Mouse (Mus musculus) CH12.LX (cell line): ENCODE measurements around the gene Tmem100.

Experiments
- CTCF ChIP-seq, 2 experiments: IDR thresholded peaks in 1 of 2; conservative IDR thresholded peaks in 1 of 2; 2 replicates each; pipeline ENCODE4 v1.5.1; 2011 to 2012; ENCODE audit warnings: low read depth in 2 of 2, low read length in 2 of 2, improper control_type of control experiment in 1 of 2, inconsistent platforms in 1 of 2, mild to moderate bottlenecking in 1 of 2, moderate library complexity in 1 of 2
- EP300 ChIP-seq: IDR thresholded peaks from 2 replicates; pipeline ENCODE4 v1.6.1; 2011; ENCODE audit warnings: low read length, improper control_type of control experiment
- GABPA ChIP-seq: IDR thresholded peaks from 2 replicates; pipeline ENCODE4 v1.6.1; 2012; ENCODE audit warnings: low read depth, low read length, improper control_type of control experiment, inconsistent platforms; ENCODE audit not compliant: insufficient replicate concordance
- HCFC1 ChIP-seq: IDR thresholded peaks from 2 replicates; pipeline ENCODE4 v1.6.1; 2012; ENCODE audit warnings: low read depth, mild to moderate bottlenecking, inconsistent platforms, low read length, improper control_type of control experiment
- JUN ChIP-seq: IDR thresholded peaks from 2 replicates; pipeline ENCODE4 v1.6.1; 2011; ENCODE audit warnings: low read depth, mild to moderate bottlenecking, low read length, improper control_type of control experiment, moderate library complexity; ENCODE audit not compliant: insufficient read depth
- MAFK ChIP-seq: IDR thresholded peaks from 2 replicates; pipeline ENCODE4 v1.6.1; 2011; ENCODE audit warnings: low read length, improper control_type of control experiment; ENCODE audit not compliant: insufficient replicate concordance
- MEF2A ChIP-seq: IDR thresholded peaks from 2 replicates; pipeline ENCODE4 v1.6.1; 2014; ENCODE audit warnings: low read depth, mild to moderate bottlenecking, inconsistent platforms, low read length, improper control_type of control experiment, borderline replicate concordance
- POLR2A ChIP-seq: IDR thresholded peaks from 2 replicates; pipeline ENCODE4 v1.6.1; 2011; ENCODE audit warnings: low read depth, mild to moderate bottlenecking, improper control_type of control experiment, low read length
- POLR2AphosphoS2 ChIP-seq: IDR thresholded peaks from 2 replicates; pipeline ENCODE4 v1.6.1; 2011; ENCODE audit warnings: low read depth, low read length, improper control_type of control experiment
- UBTF ChIP-seq: IDR thresholded peaks from 2 replicates; pipeline ENCODE4 v1.6.1; 2012; ENCODE audit warnings: low read depth, mild to moderate bottlenecking, inconsistent platforms, low read length, improper control_type of control experiment, moderate library complexity
- USF1 ChIP-seq: IDR thresholded peaks from 2 replicates; pipeline ENCODE4 v1.6.1; 2014; ENCODE audit warnings: low read depth, mild to moderate bottlenecking, inconsistent platforms, low read length, improper control_type of control experiment

GRCm38 (mm10) chr11:89984436-89984835 lies 45.7 kb upstream of the Tmem100 start:
- TF ChIP-seq POLR2A = no peak
- TF ChIP-seq MEF2A = no peak
- TF ChIP-seq GABPA = no peak
- TF ChIP-seq CTCF (conservative IDR thresholded peaks at IDR 0.05 in 1 of 2, IDR thresholded peaks at IDR 0.05 in 1 of 2; ENCODE audit: low read depth in 2 of 2, low read length in 2 of 2) = no peak
- no peak for TF ChIP-seq EP300
- no peak for TF ChIP-seq JUN
- TF ChIP-seq POLR2AphosphoS2 = no peak
- TF ChIP-seq UBTF = no peak
- no peak for TF ChIP-seq HCFC1
- no peak for TF ChIP-seq MAFK
- no peak for TF ChIP-seq USF1
